Mouse (Mus musculus) thymus, adult 2 months (tissue): ENCODE data around the gene Spin2d.
"Not testable (repeated sequence)": the region's sequence is repeated elsewhere in the genome, so short reads cannot be mapped to it uniquely, and the experiment has no call there.

ENCODE experiments used
- CTCF ChIP-seq: fragments of 200-500 bp; IDR thresholded peaks from 2 replicates; pipeline ENCODE4 v1.5.1; 2012; ENCODE audit warnings: mild to moderate bottlenecking, control low read depth, low read length, moderate library complexity, borderline replicate concordance; ENCODE audit not compliant: control insufficient read depth, poor library complexity, insufficient read depth; ENCODE audit errors: extremely low read depth
- POLR2A ChIP-seq: fragments of 200-500 bp; IDR thresholded peaks from 2 replicates; pipeline ENCODE4 v1.6.1; 2012; ENCODE audit warnings: mild to moderate bottlenecking, low read length, control low read depth, moderate library complexity; ENCODE audit not compliant: control insufficient read depth, poor library complexity, insufficient read depth; ENCODE audit errors: extremely low read depth

GRCm38 (mm10) chrX:73191934-73192333, 15.1 kb upstream of the Spin2d start, which contains the start of gene Xlr3b:
- not testable (repeated sequence) for TF ChIP-seq POLR2A, CTCF
